Mouse (Mus musculus) adrenal gland, postnatal 14 days (tissue): ENCODE results near the gene Galnt4. TPM values are rescaled to one million over a fixed set of nuclear protein-coding genes. Genes with fewer than 3 reads are reported as not detected.
A peak's percentile ranks its signal among the peaks of the same experiment; 100 is the strongest.

Source experiments
- DNase-seq: peaks from one replicate; pipeline ENCODE4 v3.0.0; 2021; ENCODE audit warnings: mixed read lengths
- long read RNA-seq, 2 experiments: library from polyadenylated mRNA; stranded (forward); transcript quantifications; one replicate each; pipeline ENCODE4 v2.0.0; 2021
- total RNA-seq: library from RNA; stranded (reverse); gene quantifications from 2 replicates; pipeline ENCODE4 v1.2.3, GENCODE M21; 2021

Galnt4 gene
- 6.8 and 6.9 TPM in 2 replicates for total RNA-seq
- long read RNA-seq, experiment 1, full-length matches to known transcripts: 7 of 7 reads
- long read RNA-seq, experiment 1, partial matches to known transcripts: 0 of 7 reads
- long read RNA-seq, experiment 1, other reads (novel, unspliced or antisense): 0 of 7 reads
- long read RNA-seq, experiment 2, full-length matches to known transcripts: 3 of 3 reads
- long read RNA-seq, experiment 2, partial matches to known transcripts: 0 of 3 reads
- long read RNA-seq, experiment 2, other reads (novel, unspliced or antisense): 0 of 3 reads

DNA sequence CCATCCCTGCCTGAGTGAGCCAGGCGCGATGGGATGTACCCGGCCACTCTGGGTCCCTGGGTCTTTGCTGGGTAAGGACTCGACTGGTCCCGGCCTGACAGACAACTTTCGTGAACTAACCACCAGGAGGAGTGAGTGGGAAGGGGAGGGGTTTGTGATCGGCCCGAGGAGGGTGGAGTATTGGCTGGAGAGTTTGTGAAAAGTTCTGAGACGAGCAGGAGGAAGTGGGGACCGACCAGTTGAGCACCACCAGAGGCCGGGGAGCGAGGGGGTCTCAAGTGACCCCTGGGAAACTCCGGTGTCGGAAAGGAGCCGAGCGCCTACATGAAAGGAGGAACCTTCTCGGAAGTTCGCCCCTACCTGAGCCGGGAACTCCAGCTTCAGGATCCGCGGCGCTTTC is at the start of gene Galnt4:
Galnt4 (plus strand) TSS at position 196 of the 400 bp plus-strand sequence.
- DNase-seq: peak; percentile 92

DNA sequence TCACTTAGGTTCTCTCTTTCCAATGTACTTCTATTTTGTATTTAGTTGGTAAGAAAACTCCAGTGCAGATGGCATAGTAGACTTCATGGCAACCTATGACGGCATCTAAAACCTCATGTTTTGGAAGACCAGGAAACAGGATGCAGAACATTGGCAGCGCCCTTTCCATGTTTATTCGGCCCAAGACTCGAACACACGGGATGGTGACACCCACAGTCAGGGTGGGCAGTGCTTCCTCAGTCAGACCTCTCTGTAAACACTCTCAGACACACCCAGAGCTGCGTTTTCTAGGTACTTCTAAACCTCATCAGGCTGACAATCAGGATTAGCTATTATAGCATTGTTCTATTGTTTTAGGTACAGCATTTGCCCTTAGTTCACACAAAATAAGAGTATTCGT is 47.4 kb upstream of the Galnt4 start:
- DNase-seq: no peak

DNA sequence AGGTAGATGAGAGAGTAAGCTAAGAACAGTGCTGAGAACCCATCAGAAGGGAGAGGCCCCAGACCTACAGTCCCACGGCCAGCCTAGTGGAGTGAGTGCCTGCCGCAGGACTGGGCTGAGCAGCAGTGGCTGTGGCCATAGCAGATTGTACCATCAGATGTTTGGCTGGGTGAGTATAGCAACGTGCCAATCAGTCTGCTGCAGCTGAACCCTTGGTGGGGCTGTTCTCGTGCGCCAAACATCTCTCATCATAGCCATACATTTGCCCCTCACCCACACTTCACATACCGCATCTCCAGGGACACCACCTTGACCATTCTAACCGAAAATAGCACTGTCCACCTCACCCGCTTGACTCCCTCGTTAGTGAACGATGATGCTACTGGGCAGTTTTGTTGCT is 46.5 kb upstream of the Galnt4 start:
- no peak for DNase-seq

DNA sequence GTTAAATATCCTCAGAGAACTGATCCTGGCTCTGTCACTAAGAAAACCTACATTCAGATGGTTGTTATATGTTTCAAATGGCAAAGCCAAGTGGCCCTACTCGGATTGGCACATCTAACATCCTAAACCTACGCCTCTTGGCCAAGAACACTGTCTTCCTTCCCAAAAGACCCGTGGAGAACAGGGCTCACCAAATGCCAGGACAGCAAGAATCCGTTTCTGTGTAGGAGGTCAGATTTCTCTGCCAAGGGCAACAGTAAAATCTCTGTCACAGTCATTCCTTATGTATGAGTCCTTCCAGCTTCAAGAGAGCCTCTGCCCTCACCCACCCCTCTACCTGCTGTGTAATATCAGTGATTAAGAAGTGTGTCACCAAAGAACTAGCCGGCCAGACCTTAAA is 45.4 kb upstream of the Galnt4 start:
- DNase-seq: no peak

DNA sequence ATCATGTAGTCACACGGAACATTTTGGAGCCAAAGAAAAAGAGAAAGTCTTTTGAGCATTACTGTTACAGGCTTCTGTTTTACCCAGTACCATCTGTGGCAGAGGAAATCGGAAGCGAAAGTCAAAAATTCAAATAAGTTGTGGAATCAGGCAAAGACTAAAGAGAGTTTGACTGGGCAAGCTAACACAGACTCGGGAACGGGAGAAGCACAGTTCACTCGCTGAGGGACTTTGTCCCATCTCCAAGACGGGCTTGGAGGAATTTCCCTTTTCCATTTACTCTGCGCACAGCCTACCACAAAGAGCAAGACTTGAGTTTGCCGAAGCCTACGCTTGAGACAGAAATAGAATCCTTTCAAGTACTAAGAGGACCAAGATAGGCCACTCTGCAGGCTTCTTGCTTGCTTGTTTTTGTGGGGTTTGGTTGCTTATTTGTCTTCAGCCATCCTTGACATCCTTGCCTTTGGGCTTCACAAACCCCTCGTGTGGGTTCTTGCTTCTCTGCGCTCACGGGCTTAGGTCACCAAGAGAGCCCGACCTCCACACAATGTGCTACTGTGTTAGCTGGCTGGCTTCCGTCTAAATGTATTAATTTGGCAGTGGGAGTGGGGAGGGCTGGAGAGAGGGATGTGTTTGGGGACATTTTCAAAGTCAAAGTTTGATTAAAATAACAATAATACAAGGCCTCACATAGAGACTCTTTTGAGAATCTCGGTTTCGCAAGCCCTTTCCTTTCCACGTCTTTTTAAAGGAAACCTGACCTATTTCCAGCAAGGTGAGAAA is 31.7 kb upstream of the Galnt4 start:
- no peak for DNase-seq

DNA sequence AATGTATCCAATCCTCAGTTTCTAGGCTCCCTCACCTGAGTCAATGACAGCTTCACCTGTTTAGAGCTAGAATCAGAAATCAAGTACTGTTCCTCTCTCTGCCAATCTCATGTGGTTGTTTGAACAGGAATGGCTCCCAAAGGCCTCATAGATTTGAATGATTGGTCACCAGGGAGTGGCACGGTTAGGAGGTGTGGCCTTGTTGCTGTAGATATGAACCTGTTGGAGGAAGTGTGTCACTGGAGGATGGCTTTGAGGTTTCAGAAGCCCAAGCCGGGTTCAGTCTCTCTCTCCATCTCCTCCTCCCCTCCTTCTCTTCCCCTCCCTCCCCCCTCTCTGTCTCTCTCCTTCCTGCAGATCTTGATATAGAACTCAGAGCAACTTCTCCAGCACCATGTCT is 29.3 kb upstream of the Galnt4 start:
- DNase-seq: peak; percentile 14

DNA sequence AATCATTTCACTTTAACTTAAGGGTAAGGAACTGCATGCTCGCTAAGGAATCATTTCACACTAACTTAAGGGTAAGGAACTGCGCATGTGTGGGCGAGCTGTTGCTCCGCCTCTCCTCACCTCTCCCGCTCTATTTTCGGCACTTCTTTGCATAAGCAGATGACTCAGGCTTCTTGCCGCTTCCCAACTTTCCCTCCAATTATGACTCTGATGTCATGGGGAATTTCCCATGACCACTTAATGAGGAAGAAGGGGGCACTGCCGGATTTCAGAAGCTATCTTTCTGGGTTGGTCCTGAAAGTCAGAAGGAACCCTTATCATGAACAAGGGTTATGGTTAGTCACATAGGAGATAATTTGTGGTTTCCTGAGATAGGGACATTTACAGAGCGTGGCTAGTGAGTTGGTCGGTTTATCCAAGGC is 26.4 kb upstream of the Galnt4 start:
- DNase-seq: no peak

DNA sequence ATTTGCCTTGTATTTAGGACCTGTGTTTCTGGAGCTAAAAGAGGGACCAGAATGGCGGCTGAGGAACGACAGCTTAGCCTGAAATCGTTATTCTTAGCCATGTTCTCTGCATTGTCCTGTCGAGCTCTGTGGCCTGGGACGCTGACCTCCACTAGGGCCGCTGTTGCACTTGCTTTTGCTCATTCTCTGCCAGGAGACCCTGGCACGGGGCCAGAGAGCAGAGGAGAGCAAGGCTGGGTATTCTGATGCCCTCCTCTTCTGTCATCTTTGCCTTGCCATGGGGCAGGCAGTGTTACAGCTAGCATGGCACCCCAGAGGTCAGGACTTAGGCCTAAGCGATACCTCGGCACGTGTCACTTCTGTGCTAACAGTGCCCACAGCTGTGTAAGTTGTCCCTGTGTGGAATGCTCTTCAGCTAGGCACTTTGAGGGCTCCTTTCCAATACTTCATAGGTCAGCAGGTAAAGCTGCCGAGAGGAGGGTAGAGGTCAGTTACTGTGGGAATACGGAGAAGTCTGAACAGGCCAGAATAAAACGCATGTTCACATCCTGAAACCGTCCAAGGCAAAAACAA is 24.4 kb upstream of the Galnt4 start:
- DNase-seq: peak; percentile 84

DNA sequence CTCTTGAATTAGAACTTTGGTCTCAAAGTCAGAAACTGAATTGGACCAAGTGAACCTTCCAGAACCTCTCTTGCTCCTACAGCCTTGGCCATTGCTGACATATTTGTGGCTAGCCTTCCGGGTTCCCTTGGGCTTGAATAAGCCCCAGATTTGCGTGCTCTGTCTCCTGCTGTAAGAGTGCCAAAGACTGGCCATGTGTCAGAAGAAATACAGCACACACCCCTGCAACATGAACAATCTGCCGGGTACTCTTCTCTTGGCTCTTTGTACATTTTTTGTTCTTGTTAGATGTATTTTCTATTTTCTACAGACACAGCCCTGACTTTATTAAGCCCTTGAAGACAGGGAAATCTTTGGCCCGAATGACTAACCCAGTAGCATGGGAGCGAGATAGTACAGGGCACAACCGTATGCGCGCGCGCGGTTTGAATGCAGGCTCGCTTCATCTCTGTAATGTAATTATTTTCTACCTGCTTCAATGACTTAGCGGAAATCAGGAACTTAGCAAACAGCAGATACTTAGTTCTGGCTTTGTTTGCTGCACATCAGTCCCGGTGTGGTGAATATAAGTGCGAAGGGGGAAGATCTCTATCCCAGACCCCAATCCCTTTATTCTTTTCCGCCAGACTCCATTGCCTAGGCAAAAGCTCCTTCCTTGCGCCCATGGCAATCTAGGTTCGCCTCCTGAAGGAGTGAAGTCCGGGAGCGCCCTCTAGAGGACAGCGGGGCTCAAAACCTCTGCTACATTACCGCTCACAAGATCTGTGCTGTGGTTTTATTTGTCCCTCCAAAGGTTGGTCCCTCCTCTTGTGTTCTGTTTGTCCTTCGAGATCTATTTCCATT is 23.3 kb upstream of the Galnt4 start:
- peak; percentile 92 for DNase-seq

DNA sequence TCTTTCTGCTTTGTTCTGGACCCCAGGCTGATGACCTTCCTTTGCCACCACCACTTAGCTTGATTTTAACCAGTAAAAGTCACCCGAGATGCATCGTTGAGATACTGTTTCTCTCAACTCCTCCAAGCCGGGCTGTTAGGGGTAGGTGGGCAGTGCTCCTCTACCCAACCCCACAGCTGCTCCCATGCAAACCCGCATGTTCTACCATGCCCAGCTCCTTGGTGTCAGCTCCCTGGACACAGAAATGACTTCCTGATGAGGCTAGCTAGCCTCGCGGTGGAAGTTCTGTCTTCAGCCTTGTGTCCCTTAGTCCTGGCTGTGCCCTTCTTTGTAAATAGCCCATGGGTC is 22.7 kb upstream of the Galnt4 start:
- DNase-seq: no peak

DNA sequence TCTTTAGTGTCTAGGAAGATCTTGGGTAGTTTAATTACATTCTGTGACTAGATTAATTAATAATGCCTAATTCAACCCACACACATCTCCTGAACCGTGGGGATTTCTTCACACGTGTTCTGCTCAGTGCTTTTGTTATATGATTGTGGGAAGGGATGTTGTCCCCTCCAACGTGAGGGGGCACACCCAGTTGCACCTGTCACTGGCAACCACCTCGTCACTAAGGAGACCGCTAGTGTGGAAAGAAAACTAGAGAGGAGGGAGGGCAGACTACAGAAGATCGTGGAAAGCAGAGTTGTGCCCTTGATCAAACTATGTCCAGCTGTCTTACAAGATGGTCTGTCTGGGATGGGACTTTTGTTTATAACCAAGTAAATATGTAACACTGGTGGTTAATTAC is 21.9 kb upstream of the Galnt4 start:
- DNase-seq: no peak

DNA sequence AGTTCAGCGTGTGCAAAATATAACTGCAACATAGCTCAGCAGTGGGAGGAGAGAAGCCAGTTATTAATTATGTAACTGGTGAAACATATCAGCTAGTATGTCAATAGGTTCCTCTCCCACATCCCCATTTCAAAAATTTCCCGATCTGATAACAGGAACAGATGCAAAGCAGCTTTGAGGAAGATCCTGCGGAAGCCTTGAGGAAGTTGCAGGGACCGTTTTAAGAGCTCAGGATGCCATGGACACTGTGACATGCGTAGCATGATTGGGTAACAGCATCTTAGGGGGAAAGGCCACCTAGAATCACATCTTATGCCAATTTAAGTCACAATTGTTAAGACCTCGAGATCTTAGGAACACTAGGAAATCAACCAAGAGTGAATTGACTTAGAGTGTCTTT is 18.1 kb upstream of the Galnt4 start:
- DNase-seq: no peak

DNA sequence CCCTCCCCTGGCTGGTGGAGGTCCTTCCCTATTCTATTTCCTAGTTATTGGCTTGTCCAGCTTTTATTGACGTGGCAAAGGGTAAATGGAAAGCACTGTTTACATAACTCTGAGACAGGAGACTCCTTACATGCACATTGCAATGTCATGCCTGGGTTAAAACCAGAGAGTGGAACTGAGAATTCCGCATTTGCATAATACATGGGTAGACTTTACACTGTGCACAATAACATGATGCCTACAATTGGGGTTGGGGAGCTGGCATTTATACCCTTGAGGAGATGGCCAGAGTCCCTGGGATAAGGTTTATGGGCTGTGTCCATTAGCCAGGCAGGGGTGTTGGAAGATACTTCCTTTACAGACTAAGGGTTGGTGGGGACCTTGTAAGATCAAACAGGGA is 14.6 kb upstream of the Galnt4 start:
- no peak for DNase-seq

DNA sequence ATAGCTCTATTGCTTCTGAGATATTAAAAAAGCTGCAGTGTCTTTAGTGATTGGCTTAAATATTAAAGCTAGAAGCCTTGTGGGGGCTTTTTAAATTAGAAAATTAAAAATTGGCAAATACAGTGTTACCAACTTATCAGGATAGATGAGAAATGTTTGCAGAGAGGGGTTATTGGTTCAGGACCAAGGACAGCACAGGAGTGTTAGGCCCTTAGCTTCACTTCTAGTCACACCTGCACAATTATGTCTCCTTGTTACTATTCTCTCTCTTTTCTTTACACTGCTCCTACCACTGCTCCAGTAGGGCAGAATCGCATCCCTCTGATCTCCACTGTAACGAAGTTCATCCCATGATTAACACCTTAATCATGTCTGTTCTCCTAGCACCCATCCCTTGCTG is 12.8 kb upstream of the Galnt4 start:
- no peak for DNase-seq

DNA sequence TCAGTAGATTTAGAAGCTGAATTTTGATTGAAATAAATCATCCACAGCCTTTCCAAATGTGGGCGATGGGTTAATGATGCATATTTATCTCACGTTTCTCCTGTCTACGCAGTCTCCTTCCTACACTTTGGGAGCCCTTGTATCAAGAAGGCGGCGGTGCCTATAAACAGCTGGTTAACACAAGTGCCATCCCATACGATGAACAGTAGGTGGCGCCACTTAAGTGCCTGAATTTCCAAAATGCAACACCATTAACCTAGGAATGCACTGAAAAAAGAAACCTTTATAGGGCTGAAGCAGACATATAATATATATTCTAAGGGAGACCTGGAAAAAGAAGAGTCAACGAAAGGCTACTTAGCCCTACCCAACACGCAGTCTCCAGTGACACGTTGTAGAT is 10.6 kb upstream of the Galnt4 start:
- peak; percentile 59 for DNase-seq

DNA sequence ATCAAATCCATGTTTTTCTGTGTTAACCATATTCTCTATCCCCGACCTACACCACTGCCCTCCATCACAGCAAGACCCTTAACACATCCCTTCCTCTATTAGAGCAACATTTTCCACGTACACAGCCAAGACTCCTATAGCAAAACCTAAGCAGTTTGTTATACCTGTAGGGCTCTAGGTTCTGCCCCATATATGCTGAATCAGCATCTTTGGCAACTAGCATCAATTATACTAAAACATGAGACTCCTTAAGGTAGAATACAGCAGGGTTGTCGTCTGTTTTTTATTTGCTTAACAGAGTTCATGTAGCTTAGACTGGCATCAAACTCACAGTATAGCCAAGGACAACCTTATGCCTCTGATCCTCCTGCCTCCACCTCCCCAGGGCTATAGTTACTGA is 2.4 kb upstream of the Galnt4 start:
- no peak for DNase-seq

DNA sequence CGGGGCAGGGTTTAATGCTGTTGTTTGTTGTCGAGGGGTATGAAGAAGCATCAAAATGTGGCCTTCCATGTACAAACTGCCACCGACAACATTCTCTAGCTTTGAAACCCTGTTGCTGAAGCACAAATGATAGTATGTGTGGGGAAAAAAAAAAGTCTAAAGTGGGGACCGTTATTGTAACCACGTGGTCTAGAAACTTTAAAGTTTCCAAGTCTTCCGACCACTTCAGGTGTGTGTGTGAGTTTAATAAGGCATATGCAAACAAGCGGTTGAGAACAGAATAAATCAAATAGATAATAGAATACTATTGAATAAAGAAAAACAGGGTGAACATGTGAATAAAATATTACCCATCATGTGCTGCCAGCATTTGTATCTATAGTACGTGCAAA is 1.7 kb upstream of the Galnt4 start:
- no peak for DNase-seq

DNA sequence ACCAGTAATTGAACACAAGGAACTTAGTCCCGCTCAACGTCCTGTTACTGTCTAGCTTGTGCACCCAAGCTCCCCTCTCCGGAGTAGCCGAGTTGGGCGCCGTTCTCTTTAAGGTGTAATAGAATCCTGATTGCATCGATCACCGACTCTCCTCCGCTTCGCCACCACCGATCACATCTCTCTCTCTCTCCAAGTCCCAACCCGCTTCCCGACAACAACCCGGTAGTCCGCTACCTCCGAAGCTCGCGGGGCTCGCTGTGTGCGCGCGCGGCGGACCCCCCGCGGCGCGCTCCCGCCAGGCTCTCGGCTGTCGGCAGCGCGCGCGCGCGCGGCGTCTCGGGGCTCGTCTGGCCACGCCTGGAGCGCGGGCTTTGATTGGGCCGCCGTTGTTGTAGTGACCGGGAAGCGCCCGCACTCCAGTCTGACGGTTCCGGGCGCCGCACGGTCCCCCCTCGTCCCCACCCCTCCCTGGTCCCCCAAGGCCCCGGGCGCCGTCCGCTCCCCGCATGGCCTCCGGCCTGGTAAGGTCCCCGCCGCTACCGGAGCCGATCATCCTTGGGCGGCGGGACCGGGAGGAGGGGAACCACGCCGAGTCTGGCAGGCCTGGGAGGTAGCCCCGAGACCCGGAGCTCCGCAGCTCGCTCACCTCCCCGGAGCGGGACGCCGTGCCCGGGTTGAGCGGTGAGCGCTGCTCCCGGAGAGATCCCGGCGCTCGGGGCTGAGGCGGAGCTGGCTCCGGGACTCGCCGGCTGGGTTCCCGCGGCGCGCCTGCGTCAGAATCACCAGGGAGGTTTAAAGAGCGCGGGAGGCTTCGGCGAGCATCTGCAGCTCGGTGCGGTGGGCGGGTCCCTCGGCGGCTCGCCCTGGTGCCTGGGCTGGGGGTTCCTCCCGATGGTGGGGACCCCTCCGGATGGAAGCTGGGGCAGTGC is 992 bp upstream of the Galnt4 start, which contains the start of gene Poc1b:
Poc1b (plus strand) TSS at position 334 of the 929 bp plus-strand sequence.
- DNase-seq: peak; percentile 93

DNA sequence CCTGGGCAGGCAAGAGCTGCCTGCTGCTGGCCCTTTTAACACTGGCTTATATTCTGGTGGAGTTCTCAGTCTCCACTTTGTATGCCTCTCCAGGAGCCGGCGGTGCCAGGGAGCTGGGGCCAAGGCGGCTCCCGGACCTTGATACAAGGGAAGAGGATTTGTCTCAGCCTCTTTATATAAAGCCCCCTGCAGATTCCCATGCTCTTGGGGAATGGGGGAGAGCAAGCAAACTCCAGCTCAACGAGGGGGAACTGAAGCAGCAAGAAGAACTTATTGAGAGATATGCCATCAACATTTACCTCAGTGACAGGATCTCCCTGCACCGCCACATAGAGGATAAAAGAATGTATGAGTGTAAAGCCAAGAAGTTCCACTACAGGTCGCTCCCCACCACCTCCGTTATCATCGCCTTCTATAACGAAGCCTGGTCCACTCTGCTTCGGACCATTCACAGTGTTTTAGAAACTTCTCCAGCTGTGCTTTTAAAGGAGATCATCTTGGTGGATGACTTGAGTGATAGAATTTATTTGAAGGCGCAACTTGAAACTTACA is 548 bp downstream of the Galnt4 start:
- DNase-seq: no peak

DNA sequence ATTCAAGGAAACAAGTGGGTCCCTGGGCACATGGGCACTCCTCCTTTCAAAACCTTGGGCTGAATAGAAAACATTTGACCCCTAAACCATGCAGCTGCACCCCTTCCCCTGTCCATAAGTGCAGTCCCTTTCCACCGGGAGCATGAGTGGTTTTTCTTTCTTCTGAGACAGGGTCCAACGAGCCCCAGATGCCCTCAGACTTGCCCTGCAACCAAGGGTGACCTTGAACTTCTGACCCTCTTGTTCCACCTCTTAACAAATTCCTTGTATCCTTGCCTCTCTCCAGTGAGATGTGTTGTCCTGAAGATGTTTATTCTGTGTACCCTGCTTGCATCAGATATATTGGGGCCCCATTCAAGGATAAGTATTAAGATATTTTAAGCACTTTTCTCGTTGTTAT is 5.6 kb downstream of the Galnt4 start:
- no peak for DNase-seq

DNA sequence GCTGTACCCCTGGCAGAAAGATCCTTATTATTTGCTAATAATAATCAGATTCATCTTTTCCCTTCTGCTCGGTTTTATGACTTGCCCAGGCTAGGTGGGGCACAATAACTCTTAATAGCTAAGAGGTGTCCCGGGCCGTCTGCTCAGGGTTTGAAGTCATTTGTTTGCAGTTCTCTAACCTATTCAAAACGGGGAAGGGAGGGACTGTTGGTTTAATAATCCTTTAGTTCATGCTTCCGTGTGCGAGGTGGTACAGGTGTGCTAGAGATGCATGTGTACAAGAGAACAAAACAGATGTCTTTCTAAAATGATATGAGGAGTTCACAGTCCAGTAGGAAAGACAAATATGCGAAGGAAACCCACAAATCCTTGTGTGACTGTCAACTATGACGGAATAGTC is 6.3 kb downstream of the Galnt4 start:
- no peak for DNase-seq
